Mouse (Mus musculus) megakaryocyte, embryonic 14.5 days (primary cell): ENCODE results near the gene Pcdh17. TPM values are rescaled to one million over a fixed set of nuclear protein-coding genes. Genes with fewer than 3 reads are reported as not detected.

ENCODE experiments used
- H3K27me3 ChIP-seq: replicated peaks from 2 replicates; pipeline ENCODE3; 2012; ENCODE audit warnings: inconsistent platforms
- H3K36me3 ChIP-seq: replicated peaks from 2 replicates; pipeline ENCODE3; 2012; ENCODE audit warnings: low read length, inconsistent platforms, mixed read lengths
- H3K4me1 ChIP-seq: 2 replicates; pipeline ENCODE4 v1.6.1; 2012; ENCODE audit warnings: inconsistent platforms
- H3K4me3 ChIP-seq: replicated peaks from 2 replicates; pipeline ENCODE3; 2012; ENCODE audit warnings: moderate library complexity, mild to moderate bottlenecking, inconsistent platforms
- H3K9me3 ChIP-seq: 2 replicates; pipeline ENCODE4 v1.6.1; 2012; ENCODE audit warnings: inconsistent platforms
- FLI1 ChIP-seq: IDR thresholded peaks from 2 replicates; pipeline ENCODE4 v1.6.1; 2012; ENCODE audit warnings: low read length, inconsistent platforms, mixed read lengths
- GATA1 ChIP-seq: IDR thresholded peaks from 3 replicates; pipeline ENCODE4 v1.6.1; 2012; ENCODE audit warnings: mixed read lengths, low read length, inconsistent platforms, borderline replicate concordance
- polyA plus RNA-seq: library from polyadenylated mRNA; stranded (reverse); fragments of >175 nt; gene quantifications from 2 replicates; pipeline ENCODE4 v1.2.3, GENCODE M21; 2012; ENCODE audit warnings: low replicate concordance; ENCODE audit not compliant: insufficient read depth

Gene Pcdh17
- polyA plus RNA-seq, 1 experiment = 0.03 TPM

- Histone ChIP-seq H3K4me3 (no peak overlapping the region), H3K36me3 (no peaks in the 10 kb centered on the region), H3K9me3 (no peaks in the 10 kb centered on the region), H3K27me3 (no peaks in the 10 kb centered on the region), H3K4me1 (no peaks in the 10 kb centered on the region)
- TF ChIP-seq FLI1 (no peak), GATA1 (no peak)
These were observed 33.5 kb downstream of the Pcdh17 start for GRCm38 (mm10) chr14:84476906-84477305.

- Histone ChIP-seq H3K36me3 (no peaks in the 10 kb centered on the region), H3K4me1 (no peaks in the 10 kb centered on the region), H3K27me3 (no peaks in the 10 kb centered on the region), H3K4me3 (no peak overlapping the region), H3K9me3 (no peaks in the 10 kb centered on the region)
- TF ChIP-seq GATA1 = no peak
- no peak for TF ChIP-seq FLI1
These were observed 34.0 kb downstream of the Pcdh17 start for GRCm38 (mm10) chr14:84477411-84477810.

DNA sequence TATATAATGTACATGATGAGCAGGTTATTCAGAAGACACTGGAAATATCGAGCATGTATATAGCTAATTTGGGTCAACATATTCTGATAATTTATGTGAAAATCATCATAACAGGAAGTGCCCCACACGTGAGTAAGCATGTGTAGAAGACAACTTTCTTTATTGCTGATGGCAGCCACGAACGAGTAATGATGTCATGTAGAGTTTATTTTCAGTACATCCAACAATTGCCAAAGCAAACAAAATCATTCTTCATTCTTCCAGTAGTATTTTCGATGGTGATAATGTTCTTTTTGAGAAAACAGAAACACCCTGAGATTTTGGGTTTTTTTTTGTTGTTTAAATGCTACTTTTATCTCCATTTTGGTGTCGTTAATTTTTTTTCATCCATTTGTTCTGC lies 37.2 kb downstream of the Pcdh17 start:
- TF ChIP-seq GATA1 = no peak
- no peak for TF ChIP-seq FLI1
- Histone ChIP-seq H3K9me3 (no peaks in the 10 kb centered on the region), H3K4me1 (no peaks in the 10 kb centered on the region), H3K36me3 (no peaks in the 10 kb centered on the region), H3K27me3 (no peaks in the 10 kb centered on the region), H3K4me3 (no peak overlapping the region)

DNA sequence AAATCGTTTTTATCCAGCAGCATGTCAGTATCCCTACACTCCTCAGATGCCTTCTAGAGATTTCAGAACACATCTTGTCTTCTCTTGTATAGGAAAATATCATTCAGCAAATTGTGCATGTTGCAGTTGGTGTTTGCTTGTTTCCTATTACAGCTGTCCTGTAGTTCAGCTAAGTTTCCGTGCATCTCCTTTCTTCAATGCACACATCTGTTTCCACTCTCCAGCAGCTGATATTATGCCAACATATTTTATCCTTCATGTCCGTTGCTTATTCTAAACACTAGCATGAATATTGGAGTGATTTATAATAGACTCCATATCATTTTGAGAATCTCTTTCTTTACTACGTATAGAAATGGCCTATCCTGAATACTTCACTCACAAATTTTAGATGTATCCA lies 41.0 kb downstream of the Pcdh17 start:
- Histone ChIP-seq H3K27me3 (no peaks in the 10 kb centered on the region), H3K36me3 (no peaks in the 10 kb centered on the region), H3K4me1 (no peaks in the 10 kb centered on the region), H3K4me3 (no peak overlapping the region), H3K9me3 (no peaks in the 10 kb centered on the region)
- no peak for TF ChIP-seq FLI1
- TF ChIP-seq GATA1 = no peak

DNA sequence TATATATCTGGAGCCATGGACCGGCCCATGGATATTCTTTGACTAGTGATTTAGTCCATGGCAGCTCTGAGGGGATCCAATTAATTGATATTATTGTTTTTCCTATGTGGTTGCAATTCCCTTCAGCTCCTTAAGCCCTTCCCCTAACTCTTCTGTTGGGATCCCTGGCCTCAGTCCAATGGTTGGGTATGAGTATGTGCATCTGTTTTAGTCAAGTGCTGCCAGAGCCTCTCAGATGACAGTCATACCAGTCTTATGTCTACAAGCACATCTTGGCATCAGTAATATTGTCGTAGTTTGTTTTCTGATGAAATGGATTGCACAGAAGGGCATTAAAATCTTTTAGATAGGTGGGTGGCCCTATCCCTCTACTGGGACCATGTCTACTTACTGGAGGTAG lies 67.6 kb downstream of the Pcdh17 start:
- Histone ChIP-seq H3K36me3 (no peaks in the 10 kb centered on the region), H3K9me3 (no peaks in the 10 kb centered on the region), H3K27me3 (no peaks in the 10 kb centered on the region), H3K4me1 (no peaks in the 10 kb centered on the region), H3K4me3 (no peak overlapping the region)
- TF ChIP-seq GATA1 = no peak
- TF ChIP-seq FLI1 = no peak

DNA sequence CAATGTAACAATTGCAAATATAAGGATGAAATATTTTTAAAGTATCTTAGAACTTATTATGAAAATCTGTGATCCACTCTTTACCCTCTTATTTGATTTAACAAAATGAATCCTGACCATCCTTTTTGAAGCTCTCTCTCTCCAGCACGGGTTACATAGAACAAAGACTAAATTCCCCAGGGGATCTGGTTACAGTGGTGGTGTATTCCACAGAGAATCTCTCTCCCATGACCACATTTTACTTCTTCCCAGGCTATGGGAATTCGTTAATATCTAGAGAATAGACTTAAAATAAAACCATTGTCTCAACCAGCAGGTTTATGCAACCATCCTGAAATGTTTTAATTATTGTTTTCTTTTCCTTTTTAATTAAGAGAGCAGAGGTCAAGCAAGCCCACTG lies 89.0 kb downstream of the Pcdh17 start:
- Histone ChIP-seq H3K36me3 (no peaks in the 10 kb centered on the region), H3K27me3 (no peaks in the 10 kb centered on the region), H3K9me3 (peaks cover 8% of the 10 kb centered on the region), H3K4me1 (no peaks in the 10 kb centered on the region), H3K4me3 (no peak overlapping the region)
- TF ChIP-seq GATA1 (no peak), FLI1 (no peak)

DNA sequence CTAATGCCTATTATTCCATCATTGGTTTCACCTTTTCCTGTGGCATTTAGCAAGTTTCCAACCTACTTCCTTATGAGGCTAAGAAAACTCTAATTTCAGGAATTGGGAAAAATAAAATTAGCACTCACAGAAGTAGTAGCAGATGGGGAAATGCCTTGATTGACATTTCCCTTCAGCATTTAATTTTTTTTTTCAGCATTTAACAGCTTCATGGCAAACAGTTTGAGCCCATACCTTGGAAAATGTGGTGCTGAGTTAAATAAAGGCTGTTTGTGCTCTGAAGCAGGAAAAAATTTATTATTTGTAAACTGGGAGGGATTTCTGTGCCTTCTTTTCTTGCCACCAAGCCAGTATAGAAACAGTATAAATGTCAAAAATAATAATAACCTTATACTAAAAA lies 91.9 kb downstream of the Pcdh17 start:
- Histone ChIP-seq H3K9me3 (peaks cover 8% of the 10 kb centered on the region), H3K4me1 (no peaks in the 10 kb centered on the region), H3K36me3 (no peaks in the 10 kb centered on the region), H3K4me3 (no peak overlapping the region), H3K27me3 (no peaks in the 10 kb centered on the region)
- TF ChIP-seq GATA1 (no peak), FLI1 (no peak)

DNA sequence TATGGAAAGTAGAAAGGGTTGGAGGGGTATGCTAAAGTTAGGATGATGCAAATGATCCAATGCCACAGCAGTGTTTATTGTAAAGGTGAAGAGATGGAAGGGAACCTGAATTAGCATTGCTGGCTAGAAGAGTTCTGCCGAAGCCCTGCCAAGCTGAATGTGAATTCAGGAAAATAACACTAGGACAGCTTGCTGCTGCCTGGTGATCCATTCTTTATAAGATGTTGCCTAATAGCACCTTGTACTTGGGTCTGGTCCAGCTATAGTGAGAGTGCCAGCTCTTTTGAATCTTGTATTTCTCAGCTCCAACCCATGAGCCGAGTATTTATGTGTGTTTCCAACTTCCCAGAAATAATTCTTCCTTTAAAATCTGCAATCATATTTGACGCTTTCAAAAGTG lies 98.5 kb downstream of the Pcdh17 start:
- no peaks in the 10 kb centered on the region for H3K36me3 ChIP-seq
- no peaks in the 10 kb centered on the region for H3K27me3 ChIP-seq
- H3K9me3 ChIP-seq = no peaks in the 10 kb centered on the region
- TF ChIP-seq GATA1 (no peak), FLI1 (no peak)
- no peak overlapping the region for H3K4me3 ChIP-seq
- no peaks in the 10 kb centered on the region for H3K4me1 ChIP-seq

- TF ChIP-seq FLI1 (no peak), GATA1 (no peak)
- Histone ChIP-seq H3K9me3 (no peaks in the 10 kb centered on the region), H3K36me3 (no peaks in the 10 kb centered on the region), H3K4me3 (no peak overlapping the region), H3K4me1 (no peaks in the 10 kb centered on the region), H3K27me3 (no peaks in the 10 kb centered on the region)
These were observed 102.6 kb downstream of the Pcdh17 start for GRCm38 (mm10) chr14:84545968-84546367.

- no peak overlapping the region for H3K4me3 ChIP-seq
- H3K9me3 ChIP-seq = no peaks in the 10 kb centered on the region
- TF ChIP-seq FLI1 (no peak), GATA1 (no peak)
- H3K27me3 ChIP-seq = no peaks in the 10 kb centered on the region
- H3K36me3 ChIP-seq = no peaks in the 10 kb centered on the region
- H3K4me1 ChIP-seq = no peaks in the 10 kb centered on the region
These were observed 104.3 kb downstream of the Pcdh17 start for GRCm38 (mm10) chr14:84547513-84548194.

DNA sequence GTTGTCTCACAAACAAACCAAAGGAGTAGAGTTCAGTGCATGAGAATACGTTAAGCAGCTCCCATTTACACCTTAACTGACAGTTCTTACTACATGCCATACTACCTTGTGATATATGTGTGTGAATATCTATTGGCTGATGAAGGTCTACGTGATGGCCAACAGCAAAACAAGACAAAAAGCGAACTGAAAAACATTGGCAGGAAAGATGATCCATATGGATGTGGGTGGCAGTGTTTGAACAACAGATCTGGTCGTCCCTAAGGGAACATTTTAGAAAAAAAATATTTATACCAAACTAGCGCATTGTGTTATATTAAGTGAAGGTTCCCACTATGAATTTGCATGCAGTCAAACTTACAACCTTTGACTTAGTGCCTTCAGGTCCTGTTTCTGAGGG lies 108.2 kb downstream of the Pcdh17 start:
- no peaks in the 10 kb centered on the region for H3K9me3 ChIP-seq
- no peaks in the 10 kb centered on the region for H3K36me3 ChIP-seq
- no peaks in the 10 kb centered on the region for H3K27me3 ChIP-seq
- no peaks in the 10 kb centered on the region for H3K4me1 ChIP-seq
- no peak for TF ChIP-seq GATA1
- no peak for TF ChIP-seq FLI1
- H3K4me3 ChIP-seq = no peak overlapping the region
